Mouse (Mus musculus) R1 (cell line): Measurements from ENCODE around the gene Bysl.
"Not testable (repeated sequence)": the region's sequence is repeated elsewhere in the genome, so short reads cannot be mapped to it uniquely, and the experiment has no call there.

Experiments used
- DNase-seq: peaks from one replicate; pipeline ENCODE4 v3.0.0-alpha.2; 2018; ENCODE audit warnings: low read depth, low spot score

The Bysl gene

GRCm38 (mm10) chr17:47610849-47611660 is at the start of gene Bysl, which contains the start of the genes Med20 and Gm20517:
Gene Bysl, minus strand, starts transcription at chr17:47611492.
Gene Med20, plus strand, starts transcription at chr17:47611582.
Gene Gm20517, plus strand, starts transcription at chr17:47611589.
- DNase-seq = peak; percentile 98

GRCm38 (mm10) chr17:47658741-47659243 is 47.5 kb upstream of the Bysl start:
- DNase-seq = no peak

- no peak for DNase-seq
These were observed 46.6 kb upstream of the Bysl start for GRCm38 (mm10) chr17:47657901-47658300.

GRCm38 (mm10) chr17:47655697-47656096 is 44.4 kb upstream of the Bysl start:
- peak; percentile 25 for DNase-seq

GRCm38 (mm10) chr17:47654346-47654745 is 43.1 kb upstream of the Bysl start:
- not testable (repeated sequence) for DNase-seq

- no peak for DNase-seq
These were observed 40.7 kb upstream of the Bysl start for GRCm38 (mm10) chr17:47651953-47652352.

GRCm38 (mm10) chr17:47648966-47649365 is 37.7 kb upstream of the Bysl start:
- DNase-seq = peak; percentile 64

GRCm38 (mm10) chr17:47646683-47647082 is 35.4 kb upstream of the Bysl start:
- DNase-seq = peak; percentile 96

- DNase-seq = peak; percentile 63
These were observed 31.7 kb upstream of the Bysl start for GRCm38 (mm10) chr17:47642992-47643391.

- DNase-seq = no peak
These were observed 22.9 kb upstream of the Bysl start for GRCm38 (mm10) chr17:47633999-47634770.

- no peak for DNase-seq
These were observed 21.0 kb upstream of the Bysl start for GRCm38 (mm10) chr17:47632181-47632840.

GRCm38 (mm10) chr17:47630678-47631065 is 19.4 kb upstream of the Bysl start, which contains the start of gene Usp49:
Gene Usp49, plus strand, starts transcription at chr17:47630690.
- DNase-seq = no peak

- peak; percentile 70 for DNase-seq
These were observed 18.7 kb upstream of the Bysl start for GRCm38 (mm10) chr17:47629717-47630677.

GRCm38 (mm10) chr17:47628851-47629676 is 17.8 kb upstream of the Bysl start:
- peak; percentile 97 for DNase-seq

- no peak for DNase-seq
These were observed 16.5 kb upstream of the Bysl start for GRCm38 (mm10) chr17:47627791-47628190.

GRCm38 (mm10) chr17:47626031-47626430 is 14.7 kb upstream of the Bysl start:
- DNase-seq = no peak

GRCm38 (mm10) chr17:47625088-47625487 is 13.8 kb upstream of the Bysl start:
- DNase-seq = no peak

GRCm38 (mm10) chr17:47624572-47624971 is 13.3 kb upstream of the Bysl start:
- peak; percentile 72 for DNase-seq

- no peak for DNase-seq
These were observed 11.7 kb upstream of the Bysl start for GRCm38 (mm10) chr17:47622912-47623554.
